Mouse (Mus musculus) left cerebral cortex, adult 11 months (tissue): ENCODE results near the gene Jade1.

Experiments used
- DNase-seq: peaks from one replicate; pipeline ENCODE4 v3.0.0; 2022; ENCODE audit warnings: low spot score

Jade1 gene

GRCm38 (mm10) chr3:41579873-41580272 lies 24.3 kb downstream of the Jade1 start:
- no peak for DNase-seq

GRCm38 (mm10) chr3:41580401-41581323 lies 25.1 kb downstream of the Jade1 start:
- DNase-seq: no peak

GRCm38 (mm10) chr3:41581436-41581835 lies 25.9 kb downstream of the Jade1 start:
- no peak for DNase-seq

GRCm38 (mm10) chr3:41582256-41582655 lies 26.7 kb downstream of the Jade1 start:
- DNase-seq: no peak

GRCm38 (mm10) chr3:41583092-41583491 lies 27.6 kb downstream of the Jade1 start:
- DNase-seq: no peak

- no peak for DNase-seq
These were observed 28.1 kb downstream of the Jade1 start for GRCm38 (mm10) chr3:41583621-41584020.

GRCm38 (mm10) chr3:41585548-41585947 lies 30.0 kb downstream of the Jade1 start:
- DNase-seq: no peak

GRCm38 (mm10) chr3:41586330-41586729 lies 30.8 kb downstream of the Jade1 start:
- no peak for DNase-seq

GRCm38 (mm10) chr3:41586917-41587316 lies 31.4 kb downstream of the Jade1 start:
- no peak for DNase-seq

GRCm38 (mm10) chr3:41587588-41587987 lies 32.1 kb downstream of the Jade1 start:
- DNase-seq: no peak

- DNase-seq: no peak
These were observed 33.0 kb downstream of the Jade1 start for GRCm38 (mm10) chr3:41588495-41588894.

- no peak for DNase-seq
These were observed 33.8 kb downstream of the Jade1 start for GRCm38 (mm10) chr3:41589246-41589914.

GRCm38 (mm10) chr3:41589988-41590387 lies 34.5 kb downstream of the Jade1 start:
- no peak for DNase-seq

- no peak for DNase-seq
These were observed 35.4 kb downstream of the Jade1 start for GRCm38 (mm10) chr3:41590695-41591559.

- DNase-seq: no peak
These were observed 36.2 kb downstream of the Jade1 start for GRCm38 (mm10) chr3:41591651-41592170.

- DNase-seq: no peak
These were observed 37.3 kb downstream of the Jade1 start for GRCm38 (mm10) chr3:41592805-41593204.

- no peak for DNase-seq
These were observed 38.8 kb downstream of the Jade1 start for GRCm38 (mm10) chr3:41594097-41594879.

GRCm38 (mm10) chr3:41595010-41595409 lies 39.5 kb downstream of the Jade1 start:
- no peak for DNase-seq

- no peak for DNase-seq
These were observed 41.5 kb downstream of the Jade1 start for GRCm38 (mm10) chr3:41597036-41597435.

- no peak for DNase-seq
These were observed 42.9 kb downstream of the Jade1 start for GRCm38 (mm10) chr3:41598412-41598811.

- no peak for DNase-seq
These were observed 43.7 kb downstream of the Jade1 start for GRCm38 (mm10) chr3:41599226-41599625.
